Mouse (Mus musculus) CD4-positive, CD25-positive, alpha-beta regulatory T cell, adult 2 months (primary cell): ENCODE results near the gene Krt13.

Experiments used
- DNase-seq: peaks from one replicate; pipeline ENCODE4 v3.0.0-alpha.2; 2012; ENCODE audit warnings: low read depth, low spot score

Krt13 gene

DNA sequence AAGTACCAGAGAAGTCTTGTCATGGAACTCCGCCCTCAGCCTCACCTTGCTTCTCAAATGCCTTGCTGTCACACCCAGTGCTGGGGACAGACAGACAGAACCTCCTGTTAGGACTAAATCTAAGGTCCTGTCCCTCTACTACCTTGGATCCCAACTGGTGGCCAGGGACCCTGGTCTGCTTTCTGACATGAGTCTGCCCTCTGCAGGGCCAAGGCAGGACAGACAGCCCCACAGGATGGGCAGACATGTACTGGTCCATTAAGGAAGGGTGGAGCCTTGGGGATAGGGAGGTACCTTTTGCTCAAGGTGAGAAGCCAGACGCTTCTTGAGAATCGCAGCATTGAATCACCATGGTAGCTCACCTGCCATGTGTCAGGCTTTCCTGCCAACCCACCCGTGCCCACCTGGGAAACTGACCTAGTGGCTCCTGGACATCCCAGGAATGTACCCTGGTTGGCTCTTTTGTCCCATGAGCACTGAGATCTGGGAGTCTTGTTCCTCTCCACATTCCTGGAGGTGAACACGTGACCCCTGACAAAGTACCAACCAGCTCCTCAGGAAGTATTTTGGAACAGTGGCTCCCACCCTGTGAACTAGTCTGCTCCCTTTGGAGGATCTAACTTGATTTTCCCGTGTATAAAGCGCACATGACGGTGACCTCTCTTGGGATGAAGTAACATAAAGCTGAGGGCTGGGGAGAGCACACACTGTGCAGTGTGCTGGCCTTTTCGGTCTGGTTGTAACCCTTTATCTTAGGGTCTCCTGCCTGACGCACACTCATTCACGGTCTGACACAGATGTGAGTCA is 8.2 kb downstream of the Krt13 start:
- DNase-seq: no peak

DNA sequence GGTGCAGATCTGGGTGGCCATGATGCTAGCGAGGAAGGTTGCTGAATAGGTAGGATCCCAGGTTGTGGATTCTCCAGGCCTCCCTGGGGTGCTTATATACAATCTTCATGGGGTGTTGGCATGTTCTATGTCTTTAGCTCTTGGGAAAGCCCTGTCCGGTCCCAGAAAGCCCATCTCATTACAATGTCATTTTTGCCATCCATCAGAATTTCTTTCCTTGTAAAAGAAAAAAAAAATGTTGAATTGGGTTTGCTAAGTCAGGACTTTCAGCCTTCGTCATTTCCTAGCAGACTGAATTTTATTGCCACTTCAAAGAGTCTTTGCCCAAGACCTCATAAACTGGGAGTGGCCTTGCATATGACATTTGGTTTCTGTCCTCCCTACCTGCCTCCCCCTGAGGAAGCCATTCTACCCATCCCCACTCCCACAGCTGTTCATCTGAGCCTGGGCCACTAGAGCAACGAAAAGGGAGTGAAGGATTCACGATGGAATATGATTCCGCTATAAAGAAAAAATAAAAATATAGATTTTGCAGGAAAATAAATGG is 15.7 kb downstream of the Krt13 start, which contains the start of gene Krt36:
Gene Krt36 (minus strand): TSS at position 51 of the 547 bp plus-strand sequence.
- DNase-seq: no peak

DNA sequence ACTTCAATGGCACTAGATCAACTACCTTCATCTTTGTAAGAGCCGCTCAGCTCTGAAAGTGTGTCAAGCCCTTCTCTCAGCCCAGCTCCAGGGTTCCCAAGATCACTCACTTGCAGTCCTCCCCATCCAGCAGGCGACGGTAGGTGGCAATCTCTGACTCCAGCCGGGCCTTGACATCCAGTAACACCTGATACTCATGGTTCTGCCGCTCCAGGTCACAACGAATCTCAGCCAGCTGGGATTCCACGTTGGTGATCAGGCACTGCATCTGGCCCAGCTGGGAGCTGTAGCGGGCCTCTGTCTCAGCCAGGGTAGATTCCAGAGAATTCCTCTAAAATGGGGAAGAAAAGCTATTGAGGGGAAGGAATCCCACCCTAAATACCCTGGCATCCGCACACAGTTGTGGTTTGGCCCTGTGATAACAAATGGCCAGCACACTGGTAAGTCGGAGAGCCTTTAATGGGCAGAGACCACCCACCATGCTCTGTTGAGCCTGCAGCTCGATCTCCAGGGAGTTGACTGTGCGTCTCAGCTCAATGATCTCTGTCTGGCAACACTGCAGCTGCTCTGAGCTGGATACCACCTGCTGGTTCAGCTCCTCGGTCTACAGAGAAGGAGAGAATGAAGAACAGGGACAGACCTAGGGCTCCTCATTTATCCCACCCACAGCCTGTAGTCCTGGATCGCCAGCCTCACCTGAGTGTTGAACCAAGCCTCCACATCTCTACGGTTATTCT is 18.5 kb downstream of the Krt13 start:
- DNase-seq: no peak

GRCm38 (mm10) chr11:100100391-100100790 is 21.0 kb downstream of the Krt13 start:
- DNase-seq: no peak

GRCm38 (mm10) chr11:100097819-100098218 is 23.5 kb downstream of the Krt13 start:
- no peak for DNase-seq

DNA sequence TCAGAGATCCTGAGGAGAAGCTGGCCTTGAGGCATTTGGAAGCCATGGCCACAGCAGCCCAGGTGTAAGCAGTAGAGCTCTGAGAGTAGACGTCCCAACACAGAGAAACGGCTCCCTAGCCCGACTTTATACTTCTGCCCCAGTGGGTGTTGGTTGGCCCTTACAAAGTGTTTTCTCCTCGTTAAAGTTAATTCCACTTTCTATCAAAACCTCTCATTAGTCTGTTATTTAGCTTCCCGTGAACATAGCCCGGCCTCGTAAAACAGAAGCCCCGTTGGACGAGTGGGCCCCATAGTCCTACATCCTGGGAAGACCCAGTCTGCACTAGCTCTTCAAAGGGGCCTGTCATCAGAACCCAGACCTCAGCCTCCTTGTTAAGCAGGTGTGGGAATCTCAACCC is 25.2 kb downstream of the Krt13 start, which contains the start of gene Krt35:
Gene Krt35 (minus strand): TSS at position 101 of the 400 bp plus-strand sequence.
- no peak for DNase-seq

DNA sequence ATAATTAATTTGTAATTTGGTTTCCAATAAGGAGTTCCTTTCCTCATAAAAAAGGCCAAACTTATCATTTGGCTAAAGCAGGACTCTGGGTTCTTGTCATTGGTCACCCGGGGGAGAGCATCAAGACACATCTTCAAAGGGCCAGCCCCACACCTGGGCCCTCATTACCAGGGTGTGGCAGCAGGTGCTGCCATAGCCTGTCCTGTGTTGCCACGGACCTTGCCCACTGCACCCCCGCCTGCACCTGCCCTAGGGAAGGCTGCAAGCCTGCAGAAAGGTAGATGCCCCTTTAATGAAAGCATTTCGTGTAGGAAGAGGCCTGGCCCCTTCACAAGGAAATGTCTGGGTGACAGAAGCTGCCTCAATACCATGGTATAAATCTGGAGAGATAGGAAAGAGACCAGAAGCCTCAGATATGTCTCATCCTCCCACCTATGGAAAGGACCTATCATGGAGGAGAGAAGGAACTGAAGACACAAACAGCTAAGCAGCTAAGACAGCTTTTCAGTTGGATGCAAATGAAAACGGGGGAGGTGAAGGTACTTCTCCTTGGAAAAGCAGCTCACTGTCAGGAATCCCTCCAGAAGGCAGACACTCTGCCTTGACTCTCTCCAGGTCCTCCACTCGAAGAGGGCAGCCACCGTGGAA is 32.9 kb downstream of the Krt13 start:
- no peak for DNase-seq

GRCm38 (mm10) chr11:100087861-100088260 is 33.5 kb downstream of the Krt13 start, which contains the start of gene Krt32:
Gene Krt32 (minus strand): TSS chr11:100088226.
- DNase-seq: no peak

- no peak for DNase-seq
Observed at GRCm38 (mm10) chr11:100073873-100074272, 47.5 kb downstream of the Krt13 start.
